Mouse (Mus musculus) embryonic facial prominence, embryonic 11.5 days (tissue): ENCODE data around the gene Kif3b. TPM values are rescaled to one million over a fixed set of nuclear protein-coding genes. Genes with fewer than 3 reads are reported as not detected.

Experiments used
- ATAC-seq: fragments of 200-750 bp; cut with Nextera tagmentation; replicated peaks from 2 replicates; pipeline ENCODE4 v1.8.0; 2017; ENCODE audit warnings: low read depth; ENCODE audit not compliant: insufficient number of reproducible peaks, low FRiP score, low TSS enrichment
- DNase-seq: peaks from one replicate; pipeline ENCODE4 v3.0.0-alpha.2; 2015; ENCODE audit warnings: low spot score
- H3K27ac ChIP-seq: fragments of 300-500 bp; sonication (generic); replicated peaks from 2 replicates; pipeline ENCODE4 v1.5.1; 2014; ENCODE audit warnings: mild to moderate bottlenecking, low read depth, low read length, control low read depth
- H3K27me3 ChIP-seq: fragments of 300-500 bp; sonication (generic); 2 replicates; pipeline ENCODE4 v1.6.1; 2014; ENCODE audit warnings: mild to moderate bottlenecking, low read length, moderate library complexity, mixed read lengths; ENCODE audit not compliant: control insufficient read depth, insufficient read depth
- H3K36me3 ChIP-seq: fragments of 300-500 bp; sonication (generic); replicated peaks from 2 replicates; pipeline ENCODE4 v1.6.1; 2014; ENCODE audit warnings: low read depth, mild to moderate bottlenecking, low read length, moderate library complexity, mixed read lengths; ENCODE audit not compliant: control insufficient read depth, insufficient read depth
- H3K4me1 ChIP-seq: fragments of 300-500 bp; sonication (generic); 2 replicates; pipeline ENCODE4 v1.6.1; 2014; ENCODE audit warnings: low read length, mixed read lengths; ENCODE audit not compliant: control insufficient read depth, insufficient read depth
- H3K4me2 ChIP-seq: fragments of 300-500 bp; sonication (generic); 2 replicates; pipeline ENCODE4 v1.6.1; 2014; ENCODE audit warnings: low read depth, mild to moderate bottlenecking, control low read depth, low read length, moderate library complexity
- H3K4me3 ChIP-seq: fragments of 300-500 bp; sonication (generic); 2 replicates; pipeline ENCODE4 v1.5.1; 2014; ENCODE audit warnings: low read depth, low read length, control low read depth
- H3K9ac ChIP-seq: fragments of 300-500 bp; sonication (generic); replicated peaks from 2 replicates; pipeline ENCODE4 v1.6.1; 2014; ENCODE audit warnings: mild to moderate bottlenecking, control low read depth, low read length
- H3K9me3 ChIP-seq: fragments of 300-500 bp; sonication (generic); replicated peaks from 2 replicates; pipeline ENCODE4 v1.6.1; 2016; ENCODE audit warnings: mild to moderate bottlenecking, low read length, inconsistent platforms, mixed read lengths; ENCODE audit not compliant: control insufficient read depth
- WGBS: fragments of 180-500 bp; shearing (Covaris S2); extraction: QIAGEN DNeasy Blood & Tissue Kit; methylation state at CpG from one replicate; pipeline ENCODE4 v1.1.7; 2014; 5-methylcytosine and 5-hydroxymethylcytosine counted together
- polyA plus RNA-seq: library from polyadenylated mRNA; unstranded; fragments of >200 nt; fragmentation: Nextera tagmentation; extraction: Ambion mirVana; gene quantifications from 2 replicates; pipeline ENCODE4 v1.2.1, GENCODE M21; 2014

Kif3b gene
- polyA plus RNA-seq = 6.9 and 7.6 TPM in 2 replicates

DNA sequence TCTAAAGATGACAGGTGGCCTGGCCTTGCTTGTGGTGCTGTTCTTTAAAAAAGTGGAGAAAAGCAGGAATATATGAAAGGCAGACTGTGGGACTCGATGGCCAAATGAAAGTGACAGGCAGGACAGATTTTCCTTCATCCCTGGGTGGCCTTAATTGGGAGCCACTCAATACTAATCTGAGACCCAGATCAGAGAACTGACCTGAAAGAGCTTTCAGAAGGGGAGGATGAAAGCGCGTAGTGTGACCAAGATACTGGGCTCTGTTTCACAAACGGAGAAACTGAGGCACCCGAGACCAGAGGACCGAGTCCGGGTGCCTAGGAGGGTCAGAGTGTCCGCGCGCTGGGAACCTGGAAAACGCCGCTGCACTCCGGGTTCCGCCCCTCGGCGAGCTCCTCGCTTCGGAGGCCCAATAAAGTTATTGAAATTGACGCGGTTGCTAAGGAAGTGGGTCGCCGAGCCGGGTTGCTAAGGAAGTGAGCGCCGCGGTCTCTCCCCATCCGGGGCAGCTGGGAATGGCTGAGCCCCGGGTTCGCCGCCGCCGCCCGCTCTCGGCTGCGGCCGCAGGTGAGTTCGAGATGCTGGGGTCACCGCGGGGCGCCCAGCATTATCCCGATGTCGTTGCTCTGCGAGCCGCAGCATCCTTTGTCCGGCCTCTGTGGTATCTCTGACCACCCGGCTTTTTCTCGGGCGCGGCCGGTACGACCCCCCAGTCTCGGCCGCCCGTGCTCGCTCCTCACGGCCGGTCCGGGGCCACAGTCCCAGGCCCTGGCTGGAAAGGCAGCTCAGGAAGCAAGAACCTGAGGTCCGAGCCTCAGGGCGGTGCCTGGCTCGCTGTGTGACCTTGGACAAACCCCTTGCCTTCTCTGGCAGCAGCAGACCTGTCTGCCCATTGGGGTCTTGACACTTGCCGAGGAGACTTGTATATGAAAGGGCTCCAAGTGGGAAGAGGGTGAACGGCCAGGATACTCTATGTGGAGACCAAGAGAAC lies at the start of gene Kif3b:
Gene Kif3b (plus strand): TSS at position 476 of the 991 bp plus-strand sequence.
- Histone ChIP-seq H3K9me3 (no peaks in the 10 kb centered on the region), H3K9ac (peak within 1 kb of the TSS; percentile 82), H3K27ac (no peak within 1 kb of the TSS; the same call in 1 of the 2 replicates), H3K36me3 (no peaks in the 10 kb centered on the region), H3K27me3 (no peaks in the 10 kb centered on the region), H3K4me1 (no peaks in the 10 kb centered on the region), H3K4me3 (peak within 1 kb of the TSS; percentile 89), H3K4me2 (peak within 1 kb of the TSS; percentile 71)
- peak; percentile 90 for ATAC-seq
- WGBS = under 1% methylated on average over 59 of the region's 63 CpGs
- DNase-seq = peak; percentile 93

DNA sequence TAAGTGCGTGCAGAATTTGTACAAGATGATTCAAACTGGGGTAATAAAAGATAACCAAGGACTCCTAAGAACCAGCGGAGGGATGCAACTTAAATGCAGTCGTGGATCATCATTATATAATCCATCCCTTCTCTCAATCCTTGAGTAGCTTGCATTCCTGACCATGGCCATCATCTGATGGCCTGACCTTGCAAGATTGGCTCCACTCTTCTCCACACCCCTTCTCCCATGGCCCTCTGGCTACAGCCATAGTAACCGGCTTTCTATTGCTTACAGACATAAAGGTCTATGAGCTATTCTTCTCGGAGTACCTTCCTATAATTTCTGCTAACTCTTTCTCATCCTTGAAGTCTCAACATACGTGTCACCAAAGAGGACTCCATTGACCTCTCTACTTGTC lies 49.1 kb upstream of the Kif3b start:
- H3K4me3 ChIP-seq = peak overlapping the region; percentile 97
- H3K27ac ChIP-seq = no peak overlapping the region
- peak overlapping the region; percentile 87 for H3K4me2 ChIP-seq
- peak overlapping the region; percentile 97; the same call in 1 of the 2 replicates for H3K9ac ChIP-seq
- no peaks in the 10 kb centered on the region for H3K36me3 ChIP-seq
- peaks cover 4% of the 10 kb centered on the region; the same call in 1 of the 2 replicates for H3K4me1 ChIP-seq
- no peaks in the 10 kb centered on the region for H3K27me3 ChIP-seq
- DNase-seq (peak; percentile 3), ATAC-seq (no peak)
- no peaks in the 10 kb centered on the region for H3K9me3 ChIP-seq
- WGBS = 71% methylated on average over 6 of the region's 6 CpGs

DNA sequence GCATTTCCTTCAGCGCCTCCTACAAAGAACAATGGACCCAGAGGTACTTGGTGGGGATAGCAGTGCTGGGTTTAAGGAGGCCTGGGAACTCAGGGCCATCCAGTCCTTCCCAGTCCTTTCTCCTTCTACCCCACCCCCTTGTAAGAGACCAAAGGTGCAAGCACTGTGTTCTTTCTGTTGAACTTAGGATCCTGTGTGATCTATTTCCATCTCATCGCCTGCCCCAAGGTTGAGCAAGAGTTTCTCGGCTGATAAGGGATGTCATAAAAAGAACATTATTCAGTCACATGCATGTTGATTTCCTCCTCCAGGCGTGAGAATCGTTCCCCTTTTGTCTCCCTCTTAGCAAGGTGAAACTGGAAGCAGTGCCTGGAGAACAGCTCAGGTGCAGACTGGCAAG lies 41.5 kb upstream of the Kif3b start:
- Histone ChIP-seq H3K4me3 (no peak overlapping the region), H3K36me3 (no peaks in the 10 kb centered on the region; the same call in 1 of the 2 replicates), H3K4me2 (no peak overlapping the region), H3K4me1 (no peaks in the 10 kb centered on the region), H3K9me3 (no peaks in the 10 kb centered on the region), H3K27ac (no peak overlapping the region), H3K9ac (no peak overlapping the region), H3K27me3 (no peaks in the 10 kb centered on the region)
- ATAC-seq (no peak), DNase-seq (no peak)
- 93% methylated on average over 5 of the region's 5 CpGs for WGBS

DNA sequence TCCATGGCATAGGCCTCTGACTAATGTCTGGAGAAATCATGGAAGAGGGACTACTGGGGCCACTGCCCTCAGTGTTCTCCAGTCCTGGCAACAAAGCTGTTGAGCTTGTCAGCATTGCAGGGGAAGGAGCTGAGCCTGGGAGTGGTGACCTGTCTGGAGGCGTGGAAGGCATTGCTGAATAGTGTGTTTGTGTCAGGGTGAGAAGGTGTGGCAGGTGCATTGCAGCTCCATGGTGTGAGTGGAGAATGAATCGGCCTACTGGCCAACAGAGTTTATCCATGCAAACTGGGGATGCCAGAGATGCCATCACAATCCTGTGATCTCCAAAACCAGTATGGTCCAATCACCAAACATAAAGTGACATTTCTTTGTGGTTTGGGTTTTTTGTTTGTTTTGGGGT lies 34.6 kb upstream of the Kif3b start:
- ATAC-seq = no peak
- 89% methylated on average over 2 of the region's 2 CpGs for WGBS

DNA sequence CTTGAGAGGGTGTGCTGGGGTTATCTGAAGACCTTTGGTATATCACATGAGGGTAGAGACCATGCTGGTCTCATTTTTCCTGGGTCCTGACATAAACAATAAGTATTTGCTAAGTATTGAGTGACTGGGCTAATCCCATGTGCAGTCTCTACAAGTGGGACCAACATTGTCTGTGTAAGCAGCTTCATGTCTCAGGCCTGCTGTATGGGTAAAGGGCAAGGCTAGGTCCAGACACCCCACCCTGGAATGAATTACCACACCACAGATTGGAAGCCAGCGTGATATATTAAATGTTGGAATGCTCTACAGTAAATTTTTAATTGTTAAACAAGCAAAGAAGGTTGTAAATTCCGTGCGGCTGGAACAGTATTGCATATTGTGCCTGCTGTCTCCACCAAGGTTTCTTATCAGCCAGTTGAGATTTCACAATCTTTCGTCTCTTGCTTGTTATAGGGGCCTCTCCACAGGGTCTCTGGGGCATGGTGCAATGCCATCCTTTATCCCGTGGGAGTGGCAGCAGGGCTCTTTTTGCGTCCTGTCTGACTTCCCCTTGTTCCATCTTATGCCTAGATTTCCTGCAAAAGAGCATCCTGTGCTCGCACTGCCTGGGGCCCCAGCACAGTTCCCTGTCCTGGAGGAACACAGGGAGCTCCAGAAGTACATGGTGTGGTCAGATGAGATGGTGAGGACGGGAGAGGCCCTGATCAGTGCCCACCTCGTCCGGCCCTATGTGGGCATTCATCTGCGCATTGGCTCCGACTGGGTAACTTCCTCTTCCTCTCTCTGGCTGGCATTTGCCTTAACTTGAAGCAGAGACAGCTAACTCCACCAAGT lies 32.0 kb upstream of the Kif3b start:
- H3K9ac ChIP-seq = no peak overlapping the region
- H3K27ac ChIP-seq = no peak overlapping the region
- H3K4me3 ChIP-seq = no peak overlapping the region
- DNase-seq = no peak
- ATAC-seq = no peak
- H3K36me3 ChIP-seq = peaks cover 6% of the 10 kb centered on the region
- H3K4me1 ChIP-seq = no peaks in the 10 kb centered on the region
- no peaks in the 10 kb centered on the region for H3K9me3 ChIP-seq
- 85% methylated on average over 12 of the region's 12 CpGs for WGBS
- H3K27me3 ChIP-seq = no peaks in the 10 kb centered on the region
- no peak overlapping the region for H3K4me2 ChIP-seq

More for the DNA sequence above, 34.6 kb upstream of the Kif3b start:
- Histone ChIP-seq H3K36me3 (peaks cover 6% of the 10 kb centered on the region), H3K9me3 (no peaks in the 10 kb centered on the region), H3K4me3 (no peak overlapping the region), H3K4me1 (no peaks in the 10 kb centered on the region), H3K27ac (no peak overlapping the region), H3K27me3 (no peaks in the 10 kb centered on the region), H3K9ac (no peak overlapping the region), H3K4me2 (no peak overlapping the region)
- DNase-seq = no peak

DNA sequence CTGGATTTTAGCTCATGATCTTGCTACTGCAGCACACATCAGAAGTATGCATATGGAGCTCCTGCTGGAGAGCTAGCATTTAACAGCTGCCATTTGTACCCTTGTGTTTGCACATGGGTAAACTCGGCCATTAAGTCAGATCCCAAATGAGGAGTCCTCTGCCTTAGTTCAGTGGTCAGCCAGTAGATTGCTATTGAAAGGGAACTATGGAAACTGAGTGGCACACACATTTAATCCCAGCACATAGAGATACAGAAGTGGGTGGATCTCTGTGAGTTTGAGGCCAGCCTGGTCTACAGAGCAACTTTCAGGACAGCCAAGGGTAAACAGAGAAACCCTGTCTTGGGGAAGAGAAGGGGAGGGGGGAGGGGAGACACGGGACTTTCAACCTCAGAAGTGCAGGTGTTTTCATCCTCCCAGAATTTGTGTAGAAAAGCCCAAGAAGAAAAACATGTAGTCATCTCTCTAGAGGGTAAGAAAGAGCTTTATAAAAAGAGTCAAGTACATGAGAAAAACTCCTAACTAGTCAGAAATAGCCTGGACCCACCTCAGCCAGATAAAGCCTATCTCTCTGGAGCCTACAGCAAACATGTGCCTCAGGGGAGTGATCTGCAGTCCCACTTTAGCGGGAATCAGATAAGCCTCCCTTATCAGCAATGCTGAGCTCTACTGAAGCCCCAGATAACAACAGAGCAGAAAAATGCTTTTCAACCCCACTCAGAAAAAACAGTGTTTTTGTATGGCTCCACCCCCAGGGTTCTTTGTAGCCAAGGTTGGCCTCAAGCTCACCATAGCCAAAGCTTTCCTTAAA lies 31.1 kb upstream of the Kif3b start:
- 70% methylated on average over 3 of the region's 3 CpGs for WGBS
- no peak for DNase-seq
- ATAC-seq = no peak
- no peak overlapping the region for H3K4me3 ChIP-seq
- H3K36me3 ChIP-seq = peaks cover 6% of the 10 kb centered on the region
- H3K9ac ChIP-seq = no peak overlapping the region
- no peaks in the 10 kb centered on the region for H3K4me1 ChIP-seq
- H3K4me2 ChIP-seq = no peak overlapping the region
- H3K9me3 ChIP-seq = no peaks in the 10 kb centered on the region
- no peaks in the 10 kb centered on the region for H3K27me3 ChIP-seq
- H3K27ac ChIP-seq = no peak overlapping the region

DNA sequence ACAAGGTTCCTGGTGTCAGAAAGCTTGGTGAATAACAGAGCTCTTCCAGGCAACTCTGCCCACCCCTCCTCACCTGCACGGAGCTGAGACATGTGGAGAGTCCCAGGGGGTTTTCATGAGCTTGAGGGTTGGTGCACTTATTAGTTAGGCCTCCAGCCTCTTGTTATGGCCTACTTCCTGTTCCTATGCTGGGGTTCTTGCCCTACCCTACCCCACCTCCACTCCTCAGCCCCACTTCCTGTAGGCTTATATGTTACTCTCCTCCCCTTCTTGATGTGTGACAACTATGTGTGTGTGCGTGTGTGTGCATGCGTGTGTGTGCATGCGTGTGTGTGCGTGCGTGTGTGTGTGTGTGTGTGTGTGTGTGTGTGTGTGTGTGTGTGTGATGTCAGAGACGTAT lies 28.2 kb upstream of the Kif3b start:
- Histone ChIP-seq H3K4me3 (no peak overlapping the region), H3K27ac (no peak overlapping the region), H3K4me1 (no peaks in the 10 kb centered on the region), H3K27me3 (no peaks in the 10 kb centered on the region), H3K9me3 (no peaks in the 10 kb centered on the region), H3K9ac (no peak overlapping the region), H3K4me2 (no peak overlapping the region), H3K36me3 (peaks cover 6% of the 10 kb centered on the region)
- 90% methylated on average over 7 of the region's 7 CpGs for WGBS
- DNase-seq (no peak), ATAC-seq (no peak)
